Mouse (Mus musculus): ENCODE measurements at regions not wholly inside any gene's neighbourhood (a gene's known extent, or its start where the extent isn't known, plus 50 kb on each side); places are given as distances from the start of the nearest gene placed in this dataset.

DNA sequence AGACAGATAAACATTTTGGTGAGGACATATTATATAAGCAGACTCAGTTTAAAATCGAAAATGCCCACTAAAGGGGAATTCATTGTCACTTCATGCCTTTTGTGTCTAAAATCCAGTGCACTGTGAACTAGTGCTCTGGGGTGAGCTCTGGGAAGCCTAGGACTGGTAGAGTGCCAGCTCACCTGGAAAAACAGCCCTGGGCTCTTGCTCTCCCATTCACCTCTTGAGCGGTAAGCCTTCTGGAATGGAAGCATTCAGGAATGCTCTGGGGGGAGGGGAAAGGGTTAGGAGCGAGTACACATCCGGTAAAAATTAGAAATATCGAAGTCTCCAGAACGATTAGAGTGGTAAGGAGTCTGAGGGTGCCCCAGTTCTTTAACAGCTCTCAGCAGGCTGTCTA is 53.4 kb upstream of the Tbl1xr1 start:
- no peak for ATAC-seq (ENCODE audit: low FRiP score, low read depth)
- Histone ChIP-seq H3K4me3 (no peak overlapping the region), H3K36me3 (no peaks in the 10 kb centered on the region), H3K4me1 (peaks cover 8% of the 10 kb centered on the region; the same call in 1 of the 2 replicates), H3K27me3 (no peaks in the 10 kb centered on the region), H3K4me2 (replicated peaks) (no peak overlapping the region), H3K27ac (replicated peaks) (no peak overlapping the region), H3K9me3 (no peaks in the 10 kb centered on the region), H3K9ac (replicated peaks) (no peak overlapping the region)
- WGBS = 64% methylated on average over 6 of the region's 6 CpGs

DNA sequence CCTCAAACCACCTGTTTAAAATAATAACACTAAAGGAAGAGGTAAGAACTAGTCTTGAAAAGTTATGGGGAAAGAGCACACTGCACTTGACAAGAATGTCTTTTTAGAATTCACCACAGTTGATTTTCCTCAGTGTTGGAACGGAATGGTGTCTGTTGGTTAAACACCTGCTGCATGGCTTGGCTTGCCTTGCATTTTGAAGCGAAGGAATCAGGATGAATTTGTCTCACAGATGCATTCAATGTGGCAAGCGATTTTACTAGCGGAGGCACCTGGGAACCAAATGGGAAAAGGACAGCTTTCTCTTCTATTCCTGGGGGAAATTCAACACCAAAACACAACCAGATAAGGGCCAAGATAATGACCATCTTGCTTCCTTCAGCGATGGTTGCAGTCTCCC is 52.9 kb upstream of the Tbl1xr1 start:
- H3K27me3 ChIP-seq = no peaks in the 10 kb centered on the region
- H3K9me3 ChIP-seq = no peaks in the 10 kb centered on the region
- H3K4me1 ChIP-seq = peaks cover 8% of the 10 kb centered on the region; the same call in 1 of the 2 replicates
- no peak for ATAC-seq (ENCODE audit: low FRiP score, low read depth)
- H3K4me3 ChIP-seq = no peak overlapping the region
- no peak overlapping the region for H3K4me2 ChIP-seq (replicated peaks)
- H3K27ac ChIP-seq (replicated peaks) = no peak overlapping the region
- H3K9ac ChIP-seq (replicated peaks) = no peak overlapping the region
- H3K36me3 ChIP-seq = no peaks in the 10 kb centered on the region
- whole genome bisulfite sequencing = 75% methylated on average over 5 of the region's 5 CpGs

DNA sequence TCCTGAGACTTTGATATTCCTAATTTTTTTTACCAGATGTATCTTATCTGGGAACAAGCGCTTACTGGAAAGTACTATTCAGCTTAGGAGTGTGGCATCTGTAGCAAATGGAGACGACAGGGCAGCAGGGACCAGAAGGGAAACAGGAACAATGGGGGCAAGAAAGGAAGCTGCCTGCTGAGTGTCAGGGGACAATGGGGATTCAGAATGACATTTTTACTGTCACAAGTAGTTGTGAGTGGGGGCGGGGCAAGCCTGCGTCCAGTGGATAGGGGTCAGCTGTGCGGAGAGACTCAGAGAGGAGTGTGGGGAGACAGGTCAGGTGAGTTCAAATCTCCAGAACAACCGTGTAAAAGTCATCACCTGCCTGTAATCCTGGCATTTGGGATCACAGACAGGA is 52.3 kb upstream of the Tbl1xr1 start:
- WGBS = 14% methylated on average over 6 of the region's 6 CpGs
- Histone ChIP-seq H3K36me3 (no peaks in the 10 kb centered on the region), H3K9ac (replicated peaks) (no peak overlapping the region), H3K9me3 (no peaks in the 10 kb centered on the region), H3K27me3 (no peaks in the 10 kb centered on the region), H3K4me2 (replicated peaks) (no peak overlapping the region), H3K4me1 (peaks cover 8% of the 10 kb centered on the region; the same call in 1 of the 2 replicates), H3K27ac (replicated peaks) (no peak overlapping the region), H3K4me3 (no peak overlapping the region)
- ATAC-seq (ENCODE audit: low FRiP score, low read depth) = peak; percentile 72; the same call in 1 of the 2 replicates

DNA sequence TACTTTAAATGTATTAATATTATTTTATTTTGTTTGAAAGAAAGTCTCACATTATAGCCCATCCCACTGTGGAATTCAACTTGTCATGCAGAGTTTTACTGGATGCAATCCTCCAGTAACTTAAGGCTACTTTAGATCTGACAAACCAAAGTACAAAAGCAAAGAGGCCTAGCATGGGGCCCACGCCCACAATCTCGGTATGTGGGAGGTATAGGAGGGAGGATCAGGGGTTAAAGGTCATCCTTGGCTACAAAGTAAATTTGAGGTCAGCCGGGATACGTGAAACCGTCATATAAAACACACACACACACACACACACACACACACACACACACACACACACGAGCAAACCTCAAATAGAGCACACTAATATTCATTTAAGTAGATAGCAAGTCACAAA is 51.3 kb upstream of the Tbl1xr1 start:
- no peaks in the 10 kb centered on the region for H3K36me3 ChIP-seq
- no peak overlapping the region for H3K27ac ChIP-seq (replicated peaks)
- H3K9ac ChIP-seq (replicated peaks) = no peak overlapping the region
- no peak for ATAC-seq (ENCODE audit: low FRiP score, low read depth)
- WGBS = 22% methylated on average over 6 of the region's 6 CpGs
- peaks cover 8% of the 10 kb centered on the region; the same call in 1 of the 2 replicates for H3K4me1 ChIP-seq
- H3K27me3 ChIP-seq = no peaks in the 10 kb centered on the region
- no peak overlapping the region for H3K4me3 ChIP-seq
- no peaks in the 10 kb centered on the region for H3K9me3 ChIP-seq
- no peak overlapping the region for H3K4me2 ChIP-seq (replicated peaks)

DNA sequence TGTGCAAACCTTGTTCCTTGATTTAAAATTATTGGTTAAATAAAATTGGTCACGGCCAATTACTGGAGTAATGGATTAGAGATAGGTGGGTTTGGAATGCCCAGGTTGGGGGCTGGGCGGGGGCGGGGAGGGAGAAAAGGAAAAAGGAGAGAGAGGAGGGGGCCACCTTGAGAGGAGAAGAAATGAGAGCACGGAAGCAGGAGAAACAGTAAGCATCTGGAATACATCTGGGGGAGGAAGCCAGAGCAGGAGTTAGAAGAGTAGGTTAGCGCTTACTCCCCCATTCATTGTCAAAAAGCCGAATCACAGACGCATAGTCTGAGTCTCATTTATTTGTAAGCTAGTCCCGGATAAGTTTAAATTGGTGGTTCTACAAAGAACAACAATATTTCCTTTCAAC is 50.8 kb upstream of the Tbl1xr1 start:
- Histone ChIP-seq H3K4me2 (replicated peaks) (no peak overlapping the region), H3K27me3 (no peaks in the 10 kb centered on the region), H3K9ac (replicated peaks) (no peak overlapping the region), H3K9me3 (no peaks in the 10 kb centered on the region), H3K4me3 (no peak overlapping the region), H3K27ac (replicated peaks) (no peak overlapping the region), H3K4me1 (peaks cover 8% of the 10 kb centered on the region; the same call in 1 of the 2 replicates), H3K36me3 (no peaks in the 10 kb centered on the region)
- 68% methylated on average over 8 of the region's 8 CpGs for WGBS
- no peak for ATAC-seq (ENCODE audit: low FRiP score, low read depth)
